Mouse (Mus musculus) urinary bladder, postnatal 14 days (tissue): ENCODE measurements around the gene Sec23ip.
"Not testable (repeated sequence)": the region's sequence is repeated elsewhere in the genome, so short reads cannot be mapped to it uniquely, and the experiment has no call there.

Source experiments
- DNase-seq: peaks from one replicate; pipeline ENCODE4 v3.0.0; 2021; ENCODE audit warnings: low spot score

Sec23ip gene

GRCm38 (mm10) chr7:128744684-128745485, at the start of gene Sec23ip:
Gene Sec23ip (plus strand): TSS chr7:128744943.
- DNase-seq, result peak; percentile 98

DNA sequence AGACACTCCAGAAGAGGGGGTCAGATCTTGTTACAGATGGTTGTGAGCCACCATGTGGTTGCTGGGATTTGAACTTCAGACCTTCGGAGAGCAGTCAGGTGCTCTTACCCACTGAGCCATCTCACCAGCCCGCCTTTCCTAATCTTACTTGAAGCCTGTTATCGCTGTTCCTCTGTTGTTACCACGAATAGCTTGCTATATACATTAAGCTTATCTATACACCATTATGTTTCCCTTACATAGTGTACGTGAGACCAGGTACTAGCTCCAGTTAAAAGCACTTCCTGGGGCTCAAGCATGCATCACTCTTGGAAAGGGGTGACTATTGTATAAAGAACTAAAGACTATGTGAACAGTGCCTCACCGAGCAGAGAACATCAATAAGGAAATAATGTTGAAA, 44.8 kb upstream of the Sec23ip start:
- not testable (repeated sequence) for DNase-seq

- DNase-seq, result peak; percentile 56
Observed at GRCm38 (mm10) chr7:128705735-128706134, 39.0 kb upstream of the Sec23ip start.

GRCm38 (mm10) chr7:128717991-128718390, 26.8 kb upstream of the Sec23ip start:
- no peak for DNase-seq

GRCm38 (mm10) chr7:128724761-128725160, 20.0 kb upstream of the Sec23ip start:
- peak; percentile 51 for DNase-seq

- DNase-seq, result no peak
Observed at GRCm38 (mm10) chr7:128725189-128725588, 19.6 kb upstream of the Sec23ip start.

GRCm38 (mm10) chr7:128726999-128727398, 17.7 kb upstream of the Sec23ip start:
- DNase-seq, result no peak

- no peak for DNase-seq
Observed at GRCm38 (mm10) chr7:128727701-128728100, 17.0 kb upstream of the Sec23ip start.

DNA sequence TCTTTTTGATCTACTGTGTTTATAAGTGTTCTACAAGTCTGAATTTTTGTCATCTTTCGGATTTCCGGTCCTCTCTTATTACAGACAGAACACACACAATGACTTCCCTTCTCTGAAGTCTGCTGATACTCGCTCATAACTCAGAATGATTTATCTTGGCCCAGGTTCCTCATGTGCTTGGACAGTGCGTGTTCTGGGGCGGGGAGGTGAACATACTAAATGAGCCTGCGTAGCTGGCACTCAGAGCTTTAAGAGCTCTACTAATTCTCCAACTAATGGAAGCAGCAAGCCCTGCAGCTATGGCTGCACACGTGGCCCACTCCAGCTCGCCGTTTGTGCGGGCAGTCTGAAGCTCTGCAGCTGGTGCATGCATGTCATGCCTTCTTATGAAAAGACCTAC, 16.0 kb upstream of the Sec23ip start:
- DNase-seq, result no peak

DNA sequence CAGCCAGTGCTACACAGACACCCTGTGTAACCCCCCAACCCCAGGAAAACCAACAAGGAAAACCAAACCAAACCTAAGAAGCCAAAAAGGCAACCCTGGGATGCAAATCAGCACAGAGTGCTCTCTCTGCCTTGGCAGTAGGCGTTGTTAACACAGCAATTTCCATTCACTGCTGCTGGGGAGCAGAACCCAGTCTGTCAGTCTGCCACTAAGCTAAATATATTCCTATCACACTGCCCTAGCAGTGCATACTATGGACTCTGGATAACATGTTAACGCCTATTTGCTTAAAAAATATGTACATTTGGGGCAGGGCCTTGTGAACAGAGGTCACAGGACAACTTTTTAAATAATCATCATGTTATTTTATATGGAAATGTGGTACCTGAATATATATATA, 13.2 kb upstream of the Sec23ip start:
- DNase-seq, result no peak

DNA sequence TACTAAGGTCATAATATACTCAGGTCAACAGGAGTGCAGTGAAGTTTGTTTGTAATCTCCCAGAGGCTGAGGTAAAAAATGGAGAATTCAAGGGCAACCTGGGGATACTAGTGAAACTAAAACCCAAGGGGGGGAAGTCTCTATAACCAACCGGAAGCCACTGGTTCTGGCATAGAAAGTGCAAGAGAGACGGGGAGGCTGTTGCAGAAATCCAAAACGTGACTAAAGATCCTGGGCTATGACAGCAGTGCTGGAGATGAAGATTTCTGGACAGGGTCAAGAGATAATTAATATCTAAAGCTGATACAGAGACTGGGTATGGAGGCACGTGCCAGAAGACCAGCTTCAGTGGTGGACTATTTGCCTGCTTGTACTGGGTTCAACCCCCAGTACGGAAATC, 6.7 kb upstream of the Sec23ip start:
- no peak for DNase-seq

GRCm38 (mm10) chr7:128739116-128739461, 5.7 kb upstream of the Sec23ip start:
- DNase-seq, result no peak

GRCm38 (mm10) chr7:128739462-128740277, 5.1 kb upstream of the Sec23ip start:
- peak; percentile 65 for DNase-seq

DNA sequence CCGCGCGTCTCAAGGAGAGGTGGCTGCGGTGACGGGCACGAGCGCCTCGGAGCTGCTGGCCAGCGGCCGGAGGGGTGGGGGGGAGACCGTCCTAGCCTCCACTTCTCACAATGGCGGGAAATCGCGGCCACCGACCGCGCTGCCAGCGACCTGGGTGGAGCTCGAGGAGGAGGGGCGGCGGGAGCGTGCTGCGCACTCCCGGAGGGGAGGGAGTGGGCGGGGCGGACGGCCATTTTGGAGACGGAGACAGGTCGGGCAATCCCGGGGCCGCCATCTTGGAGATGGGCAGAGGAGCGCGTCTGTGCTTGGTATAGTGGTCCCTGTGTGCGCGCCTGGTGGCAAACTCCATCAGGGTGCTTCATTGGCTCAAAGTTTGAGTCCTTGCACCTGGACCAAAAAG, 4.4 kb upstream of the Sec23ip start, which contains the start of gene Mcmbp:
TSS of gene Mcmbp (minus strand) at position 162 of the 400 bp plus-strand sequence.
- peak; percentile 98 for DNase-seq

- DNase-seq, result no peak
Observed at GRCm38 (mm10) chr7:128743898-128744297, 845 bp upstream of the Sec23ip start.

DNA sequence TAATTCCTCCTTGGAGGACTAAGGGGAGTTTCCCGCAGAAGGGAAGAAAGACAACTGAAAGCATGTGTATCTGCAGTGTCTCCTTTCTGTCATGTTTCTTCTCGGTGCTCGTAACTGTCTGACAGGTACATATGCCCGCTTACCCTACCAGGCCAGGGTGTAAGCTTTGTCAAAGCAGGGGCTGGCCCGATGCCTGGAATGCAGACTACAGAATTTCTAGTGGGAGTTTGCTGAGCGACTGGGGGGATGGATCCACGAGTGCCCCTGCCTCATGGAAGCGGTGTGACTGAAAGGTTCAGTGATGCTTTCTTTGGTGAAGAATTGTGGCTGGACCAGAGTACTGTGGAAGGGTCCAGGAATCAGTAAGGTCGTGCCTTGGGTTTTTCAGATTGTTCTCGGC, 1.4 kb downstream of the Sec23ip start:
- no peak for DNase-seq

DNA sequence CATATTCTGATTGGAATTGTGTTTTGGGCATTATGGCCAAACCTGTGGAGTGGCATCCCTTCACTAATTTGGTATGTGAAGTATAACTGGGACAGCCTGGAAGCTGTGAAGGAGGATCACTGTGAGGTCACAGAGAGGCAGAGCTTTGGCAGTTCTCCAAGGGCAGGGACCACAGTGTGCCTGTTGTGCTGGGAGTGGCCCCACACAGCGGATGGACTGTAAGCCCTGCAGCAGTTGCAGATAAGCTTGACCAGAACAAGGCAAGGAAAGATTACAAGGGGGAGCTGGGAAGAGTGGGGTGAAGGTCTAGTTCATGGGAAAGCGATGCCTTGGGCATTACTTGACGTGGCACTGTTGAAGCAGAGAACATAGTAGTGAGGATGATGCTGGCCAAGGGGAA, 4.0 kb downstream of the Sec23ip start:
- DNase-seq, result peak; percentile 79

- no peak for DNase-seq
Observed at GRCm38 (mm10) chr7:128750296-128750695, 5.6 kb downstream of the Sec23ip start.

GRCm38 (mm10) chr7:128752012-128752411, 7.3 kb downstream of the Sec23ip start:
- DNase-seq, result no peak

GRCm38 (mm10) chr7:128755396-128755795, 10.7 kb downstream of the Sec23ip start:
- no peak for DNase-seq

GRCm38 (mm10) chr7:128758948-128759347, 14.2 kb downstream of the Sec23ip start:
- no peak for DNase-seq

GRCm38 (mm10) chr7:128766696-128767095, 22.0 kb downstream of the Sec23ip start:
- DNase-seq, result no peak

DNA sequence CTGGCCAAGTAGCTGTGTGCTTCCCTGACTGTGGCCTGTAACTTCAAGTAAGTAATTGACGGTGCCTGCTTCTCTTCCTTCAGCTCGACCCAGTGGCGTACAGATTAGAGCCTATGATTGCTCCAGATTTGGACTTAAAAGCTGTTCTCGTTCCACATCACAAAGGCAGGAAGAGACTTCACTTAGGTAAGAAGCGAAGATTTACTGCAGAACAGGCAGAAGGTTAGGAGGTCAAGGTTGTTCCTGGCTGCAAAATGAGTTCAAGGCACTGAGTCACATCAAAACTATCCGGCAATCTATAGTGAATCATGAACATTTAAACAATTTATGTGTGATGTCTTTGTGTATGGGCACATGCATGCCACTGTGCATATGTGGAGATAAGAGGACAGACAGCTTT, 32.5 kb downstream of the Sec23ip start:
- DNase-seq, result no peak
